Mouse (Mus musculus) cerebellum, adult 2 months (tissue): ENCODE results near the gene Ffar3.

Experiments
- CTCF ChIP-seq: fragments of 200-500 bp; IDR thresholded peaks from 2 replicates; pipeline ENCODE4 v1.5.1; 2011; ENCODE audit warnings: low read depth, mild to moderate bottlenecking, control low read depth, low read length, moderate library complexity, borderline replicate concordance; ENCODE audit not compliant: insufficient read depth
- POLR2A ChIP-seq: fragments of 200-500 bp; IDR thresholded peaks from 2 replicates; pipeline ENCODE4 v1.6.1; 2011; ENCODE audit warnings: low read length, control low read depth, borderline replicate concordance; ENCODE audit not compliant: insufficient read depth

DNA sequence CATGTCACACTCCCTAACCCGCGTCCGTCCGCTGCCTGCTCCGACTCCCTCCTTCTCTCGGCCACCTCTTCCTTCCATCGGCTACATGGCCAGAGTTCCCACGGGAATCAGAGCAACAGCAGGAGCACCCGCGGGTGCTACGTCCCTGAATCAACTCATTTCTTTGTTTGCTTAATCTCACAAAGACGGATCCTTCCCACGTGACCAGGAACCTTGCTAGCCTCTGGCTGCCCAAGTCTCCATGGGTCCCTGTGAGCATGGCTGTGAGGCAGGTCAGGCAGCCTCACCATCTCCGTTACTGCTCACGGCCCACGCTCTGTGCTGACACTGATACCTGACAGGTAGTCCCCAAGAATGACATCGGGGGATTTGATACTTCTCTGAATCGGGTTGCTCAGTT lies 32.3 kb downstream of the Ffar3 start, which contains the start of gene Ffar2:
- TF ChIP-seq CTCF: no peak
- TF ChIP-seq POLR2A: no peak
